Comparison of ENCODE assay signal across 8 mouse cellular contexts in the genomic region with DNA sequence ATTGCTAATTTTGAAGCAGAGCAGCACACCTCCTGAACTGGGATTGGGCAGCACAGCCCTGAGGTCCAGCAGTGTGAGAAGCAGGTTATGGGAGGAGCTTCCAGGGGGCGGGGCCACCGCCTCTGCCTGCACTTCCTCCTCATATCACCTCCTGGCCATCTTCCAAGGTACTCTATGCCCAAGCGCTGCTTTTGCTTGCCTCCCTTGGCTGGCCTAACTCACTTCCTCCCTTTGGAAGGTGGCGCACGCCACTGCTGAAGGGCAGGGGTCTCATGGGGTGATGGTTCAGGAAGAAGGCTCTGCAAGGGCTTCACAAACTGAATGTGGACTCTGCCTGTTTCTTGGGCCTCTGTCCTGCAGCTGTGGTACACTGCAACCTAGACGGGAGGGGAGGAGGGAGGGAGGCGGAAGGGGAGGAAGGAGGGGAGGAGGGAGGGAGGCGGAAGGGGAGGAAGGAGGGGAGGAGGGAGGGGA. TPM values are rescaled to one million over a fixed set of nuclear protein-coding genes. Genes with fewer than 3 reads are reported as not detected.
A peak's percentile ranks its signal among the peaks of the same experiment; 100 is the strongest.
DNase-seq lines count a peak whose midpoint lies in the region; ATAC-seq and TF ChIP-seq lines count a peak whose summit lies in the region.

No protein-coding gene starts in this region.

- peaks cover 12% of the 10 kb centered on the region for H3K4me1 ChIP-seq in heart, embryonic 11.5 days (ENCODE audit: control insufficient read depth, insufficient read depth, low read length)
- H3K4me1 ChIP-seq in kidney, postnatal 0 days (replicated peaks; ENCODE audit: insufficient read depth, low read length), result no peaks in the 10 kb centered on the region; the same call in 1 of the 2 replicates
- peaks cover 7% of the 10 kb centered on the region for H3K4me1 ChIP-seq in stomach, embryonic 16.5 days (ENCODE audit: control insufficient read depth, insufficient read depth, low read length)

- peaks cover 35% of the 10 kb centered on the region for H3K27me3 ChIP-seq in heart, embryonic 11.5 days (ENCODE audit: control insufficient read depth, insufficient read depth, low read length)
- no peaks in the 10 kb centered on the region for H3K27me3 ChIP-seq in kidney, postnatal 0 days (ENCODE audit: insufficient read depth, low read length)
- H3K27me3 ChIP-seq in stomach, embryonic 16.5 days (ENCODE audit: control insufficient read depth, insufficient read depth, low read length), result peaks cover 18% of the 10 kb centered on the region

- DNase-seq in urinary bladder, postnatal 14 days (ENCODE audit: low spot score), result peak; percentile 82
- no peak for DNase-seq in urinary bladder, postnatal 10 days (ENCODE audit: low spot score)
- DNase-seq in kidney, postnatal 0 days (ENCODE audit: low spot score), result peak; percentile 62
- DNase-seq in lung, postnatal 36 days, result peak; percentile 90
- DNase-seq in adipocyte (ENCODE audit: low spot score), result no peak
- no peak for DNase-seq in layer of hippocampus, adult 8-10 months (ENCODE audit: low spot score in 2 of 2)

- H3K36me3 ChIP-seq in heart, embryonic 11.5 days (ENCODE audit: control insufficient read depth, insufficient read depth, low read length), result no peaks in the 10 kb centered on the region
- H3K36me3 ChIP-seq in kidney, postnatal 0 days (ENCODE audit: insufficient read depth, low read length), result no peaks in the 10 kb centered on the region
- H3K36me3 ChIP-seq in stomach, embryonic 16.5 days (ENCODE audit: control insufficient read depth, insufficient read depth, low read length), result no peaks in the 10 kb centered on the region

- H3K4me2 ChIP-seq in heart, embryonic 11.5 days, result peak overlapping the region; percentile 17; the same call in 1 of the 2 replicates
- 0 out of 2 replicates have a peak overlapping the region, but pooled peaks have one; percentile 11 for H3K4me2 ChIP-seq in kidney, postnatal 0 days (ENCODE audit: low read length)
- peak overlapping the region; percentile 48; the same call in 1 of the 2 replicates for H3K4me2 ChIP-seq in stomach, embryonic 16.5 days (ENCODE audit: low read depth, low read length)

- no peak; the same call in 1 of the 2 replicates for ATAC-seq in heart, embryonic 11.5 days (replicated peaks; ENCODE audit: insufficient number of reproducible peaks, low FRiP score, low TSS enrichment)
- ATAC-seq in kidney, postnatal 0 days (replicated peaks; ENCODE audit: low FRiP score, low read depth), result peak; percentile 72
- peak; percentile 68 for ATAC-seq in stomach, embryonic 16.5 days (ENCODE audit: insufficient read depth, low FRiP score)

- H3K9ac ChIP-seq in heart, embryonic 11.5 days (ENCODE audit: low read depth, low read length), result no peak overlapping the region
- H3K9ac ChIP-seq in kidney, postnatal 0 days (ENCODE audit: low read depth, low read length), result no peak overlapping the region
- no peak overlapping the region; the same call in 1 of the 2 replicates for H3K9ac ChIP-seq in stomach, embryonic 16.5 days (ENCODE audit: low read length)

- no peak overlapping the region for H3K4me3 ChIP-seq in heart, embryonic 11.5 days (ENCODE audit: low read depth, low read length)
- H3K4me3 ChIP-seq in kidney, postnatal 0 days (replicated peaks; ENCODE audit: low read depth, low read length), result no peak overlapping the region
- no peak overlapping the region for H3K4me3 ChIP-seq in stomach, embryonic 16.5 days (replicated peaks; ENCODE audit: low read length)

- WGBS in heart, embryonic 11.5 days (ENCODE audit: insufficient replicate concordance), result 6% methylated on average over 5 of the region's 8 CpGs
- WGBS in kidney, postnatal 0 days, result 9% methylated on average over 5 of the region's 8 CpGs
- WGBS in stomach, embryonic 16.5 days, result 4% methylated on average over 6 of the region's 8 CpGs

- no peak for TF ChIP-seq CTCF in kidney, postnatal 0 days (IDR thresholded peaks at IDR 0.05; ENCODE audit: low read depth)

- H3K9me3 ChIP-seq in heart, embryonic 11.5 days (replicated peaks; ENCODE audit: control insufficient read depth, low read length), result no peaks in the 10 kb centered on the region
- no peaks in the 10 kb centered on the region for H3K9me3 ChIP-seq in kidney, postnatal 0 days (replicated peaks; ENCODE audit: low read length)
- no peaks in the 10 kb centered on the region for H3K9me3 ChIP-seq in stomach, embryonic 16.5 days (replicated peaks; ENCODE audit: control insufficient read depth, low read length)

- no peak overlapping the region for H3K27ac ChIP-seq in heart, embryonic 11.5 days (ENCODE audit: low read depth, low read length)
- H3K27ac ChIP-seq in kidney, postnatal 0 days, result no peak overlapping the region
- H3K27ac ChIP-seq in stomach, embryonic 16.5 days (ENCODE audit: low read length), result no peak overlapping the region

RNA-seq across cellular contexts. Expression of a gene that starts 1.4 kb away (rescaled TPM):
- 0.28 and 0.69 TPM in 2 replicates for polyA plus RNA-seq in heart, embryonic 11.5 days (2014; fragmentation: Nextera tagmentation; extraction: Ambion mirVana)
- polyA plus RNA-seq in kidney, postnatal 0 days (2015; fragmentation: Nextera tagmentation; extraction: Ambion mirVana), result 0.58 and 0.60 TPM in 2 replicates
- polyA plus RNA-seq in stomach, embryonic 16.5 days (2015; fragmentation: Nextera tagmentation; extraction: Ambion mirVana), result 0.64 and 0.87 TPM in 2 replicates
- under 1 TPM in 1 of 4 experiments, not detected in 3; 0.17 TPM for total RNA-seq in layer of hippocampus, adult 8-10 months (2022)

RNA-seq across cellular contexts. Expression of a gene that starts 21.0 kb away (rescaled TPM):
- 9.2 and 10.7 TPM in 2 replicates for polyA plus RNA-seq in heart, embryonic 11.5 days (2014; fragmentation: Nextera tagmentation; extraction: Ambion mirVana)
- polyA plus RNA-seq in kidney, postnatal 0 days (2015; fragmentation: Nextera tagmentation; extraction: Ambion mirVana), result 3.6 and 4.7 TPM in 2 replicates
- polyA plus RNA-seq in stomach, embryonic 16.5 days (2015; fragmentation: Nextera tagmentation; extraction: Ambion mirVana), result 4.8 and 5.1 TPM in 2 replicates
- total RNA-seq in layer of hippocampus, adult 8-10 months (2022), result 10 to 100 TPM; 13.4 to 16.7 (median 15.1) TPM

RNA-seq across cellular contexts. Expression of a gene that starts 33.1 kb away (rescaled TPM):
- polyA plus RNA-seq in heart, embryonic 11.5 days (2014; fragmentation: Nextera tagmentation; extraction: Ambion mirVana), result 0.06 TPM in 1 of 2 replicates, not detected in the other
- 0.11 and 0.14 TPM in 2 replicates for polyA plus RNA-seq in kidney, postnatal 0 days (2015; fragmentation: Nextera tagmentation; extraction: Ambion mirVana)
- polyA plus RNA-seq in stomach, embryonic 16.5 days (2015; fragmentation: Nextera tagmentation; extraction: Ambion mirVana), result 0.56 and 0.67 TPM in 2 replicates
- under 1 TPM in 3 of 4 experiments, not detected in 1; 0.08 to 0.24 (median 0.09) TPM for total RNA-seq in layer of hippocampus, adult 8-10 months (2022)

RNA-seq across cellular contexts. Expression of a gene that starts 40.8 kb away (rescaled TPM):
- 50.6 and 59.5 TPM in 2 replicates for polyA plus RNA-seq in heart, embryonic 11.5 days (2014; fragmentation: Nextera tagmentation; extraction: Ambion mirVana)
- 51.5 and 59.3 TPM in 2 replicates for polyA plus RNA-seq in kidney, postnatal 0 days (2015; fragmentation: Nextera tagmentation; extraction: Ambion mirVana)
- 56.0 and 59.1 TPM in 2 replicates for polyA plus RNA-seq in stomach, embryonic 16.5 days (2015; fragmentation: Nextera tagmentation; extraction: Ambion mirVana)
- total RNA-seq in layer of hippocampus, adult 8-10 months (2022), result 100 to 1,000 TPM; 154 to 173 (median 161) TPM

Comparison
In these comparisons a context has a peak if more than half of its experiments do, and no peak if none do; other contexts are left out.
1. DNase-seq: peak in urinary bladder, postnatal 14 days (single experiment), kidney, postnatal 0 days (single experiment) and lung, postnatal 36 days (single experiment); none in urinary bladder, postnatal 10 days (single experiment), adipocyte (single experiment) and layer of hippocampus, adult 8-10 months (0 of 2).
2. Peak in every context shown above with its lines, with median percentiles within 50 percentile points of each other: H3K4me2 ChIP-seq.